Mouse (Mus musculus): ENCODE results near the gene Ipo11. TPM values are rescaled to one million over a fixed set of nuclear protein-coding genes. Genes with fewer than 3 reads are reported as not detected.

Gene Ipo11
- polyA plus RNA-seq, 1 experiment from 2014 or later, result 41.1 TPM

GRCm38 (mm10) chr13:106819749-106820148 is 117.0 kb downstream of the Ipo11 start:
- WGBS, result 93% methylated on average over 4 of the region's 4 CpGs
- Histone ChIP-seq H3K27ac (ENCODE audit: low read length) (no peak overlapping the region), H3K4me2 (ENCODE audit: low read length) (no peak overlapping the region), H3K27me3 (ENCODE audit: control insufficient read depth, insufficient read depth, low read depth, low read length) (no peaks in the 10 kb centered on the region), H3K36me3 (ENCODE audit: control insufficient read depth, insufficient read depth, low read length) (no peaks in the 10 kb centered on the region), H3K9me3 (replicated peaks; ENCODE audit: control insufficient read depth, low read length, poor library complexity, severe bottlenecking) (no peaks in the 10 kb centered on the region), H3K4me1 (ENCODE audit: control insufficient read depth, insufficient read depth, low read length) (no peaks in the 10 kb centered on the region), H3K4me3 (ENCODE audit: low read depth, low read length) (no peak overlapping the region), H3K9ac (ENCODE audit: low read depth, low read length) (no peak overlapping the region)
- no peak for ATAC-seq

GRCm38 (mm10) chr13:106817066-106817465 is 119.7 kb downstream of the Ipo11 start:
- Histone ChIP-seq H3K36me3 (ENCODE audit: control insufficient read depth, insufficient read depth, low read length) (no peaks in the 10 kb centered on the region), H3K4me3 (ENCODE audit: low read depth, low read length) (no peak overlapping the region), H3K4me2 (ENCODE audit: low read length) (no peak overlapping the region), H3K4me1 (ENCODE audit: control insufficient read depth, insufficient read depth, low read length) (no peaks in the 10 kb centered on the region), H3K9ac (ENCODE audit: low read depth, low read length) (no peak overlapping the region), H3K27me3 (ENCODE audit: control insufficient read depth, insufficient read depth, low read depth, low read length) (no peaks in the 10 kb centered on the region), H3K27ac (ENCODE audit: low read length) (no peak overlapping the region), H3K9me3 (replicated peaks; ENCODE audit: control insufficient read depth, low read length, poor library complexity, severe bottlenecking) (no peaks in the 10 kb centered on the region)
- 88% methylated on average over 5 of the region's 5 CpGs for WGBS
- no peak for ATAC-seq

GRCm38 (mm10) chr13:106813519-106813918 is 123.2 kb downstream of the Ipo11 start:
- WGBS, result 96% methylated on average over 4 of the region's 4 CpGs
- no peaks in the 10 kb centered on the region for H3K9me3 ChIP-seq (replicated peaks; ENCODE audit: control insufficient read depth, low read length, poor library complexity, severe bottlenecking)
- no peak for ATAC-seq
- H3K4me2 ChIP-seq (ENCODE audit: low read length), result no peak overlapping the region
- no peak overlapping the region for H3K27ac ChIP-seq (ENCODE audit: low read length)
- H3K4me1 ChIP-seq (ENCODE audit: control insufficient read depth, insufficient read depth, low read length), result no peaks in the 10 kb centered on the region
- 0 out of 2 replicates have a peak, but pooled peaks cover 5% of the 10 kb centered on the region for H3K36me3 ChIP-seq (ENCODE audit: control insufficient read depth, insufficient read depth, low read length)
- no peak overlapping the region for H3K4me3 ChIP-seq (ENCODE audit: low read depth, low read length)
- H3K9ac ChIP-seq (ENCODE audit: low read depth, low read length), result no peak overlapping the region
- no peaks in the 10 kb centered on the region for H3K27me3 ChIP-seq (ENCODE audit: control insufficient read depth, insufficient read depth, low read depth, low read length)

- no peak overlapping the region for H3K27ac ChIP-seq (ENCODE audit: low read length)
- no peaks in the 10 kb centered on the region for H3K4me1 ChIP-seq (ENCODE audit: control insufficient read depth, insufficient read depth, low read length)
- no peaks in the 10 kb centered on the region for H3K27me3 ChIP-seq (ENCODE audit: control insufficient read depth, insufficient read depth, low read depth, low read length)
- 0 out of 2 replicates have a peak, but pooled peaks cover 5% of the 10 kb centered on the region for H3K36me3 ChIP-seq (ENCODE audit: control insufficient read depth, insufficient read depth, low read length)
- no peak overlapping the region for H3K9ac ChIP-seq (ENCODE audit: low read depth, low read length)
- no peaks in the 10 kb centered on the region for H3K9me3 ChIP-seq (replicated peaks; ENCODE audit: control insufficient read depth, low read length, poor library complexity, severe bottlenecking)
- H3K4me3 ChIP-seq (ENCODE audit: low read depth, low read length), result no peak overlapping the region
- WGBS, result 83% methylated on average over 9 of the region's 9 CpGs
- no peak overlapping the region for H3K4me2 ChIP-seq (ENCODE audit: low read length)
- ATAC-seq, result no peak
Observed at GRCm38 (mm10) chr13:106813087-106813486, 123.7 kb downstream of the Ipo11 start.

GRCm38 (mm10) chr13:106810156-106810555 is 126.6 kb downstream of the Ipo11 start:
- no peak for ATAC-seq
- 96% methylated on average over 7 of the region's 7 CpGs for WGBS
- H3K4me1 ChIP-seq (ENCODE audit: control insufficient read depth, insufficient read depth, low read length), result no peaks in the 10 kb centered on the region
- H3K4me3 ChIP-seq (ENCODE audit: low read depth, low read length), result no peak overlapping the region
- no peak overlapping the region for H3K9ac ChIP-seq (ENCODE audit: low read depth, low read length)
- H3K4me2 ChIP-seq (ENCODE audit: low read length), result no peak overlapping the region
- no peaks in the 10 kb centered on the region for H3K9me3 ChIP-seq (replicated peaks; ENCODE audit: control insufficient read depth, low read length, poor library complexity, severe bottlenecking)
- H3K36me3 ChIP-seq (ENCODE audit: control insufficient read depth, insufficient read depth, low read length), result 0 out of 2 replicates have a peak, but pooled peaks cover 5% of the 10 kb centered on the region
- H3K27me3 ChIP-seq (ENCODE audit: control insufficient read depth, insufficient read depth, low read depth, low read length), result no peaks in the 10 kb centered on the region
- no peak overlapping the region for H3K27ac ChIP-seq (ENCODE audit: low read length)

GRCm38 (mm10) chr13:106808821-106809220 is 127.9 kb downstream of the Ipo11 start:
- H3K27me3 ChIP-seq (ENCODE audit: control insufficient read depth, insufficient read depth, low read depth, low read length), result no peaks in the 10 kb centered on the region
- no peaks in the 10 kb centered on the region for H3K4me1 ChIP-seq (ENCODE audit: control insufficient read depth, insufficient read depth, low read length)
- WGBS, result 85% methylated on average over 6 of the region's 6 CpGs
- no peak overlapping the region for H3K4me3 ChIP-seq (ENCODE audit: low read depth, low read length)
- no peak overlapping the region for H3K9ac ChIP-seq (ENCODE audit: low read depth, low read length)
- no peak overlapping the region for H3K27ac ChIP-seq (ENCODE audit: low read length)
- no peak for ATAC-seq
- H3K9me3 ChIP-seq (replicated peaks; ENCODE audit: control insufficient read depth, low read length, poor library complexity, severe bottlenecking), result no peaks in the 10 kb centered on the region
- 0 out of 2 replicates have a peak, but pooled peaks cover 5% of the 10 kb centered on the region for H3K36me3 ChIP-seq (ENCODE audit: control insufficient read depth, insufficient read depth, low read length)
- H3K4me2 ChIP-seq (ENCODE audit: low read length), result no peak overlapping the region

- H3K27me3 ChIP-seq (ENCODE audit: control insufficient read depth, insufficient read depth, low read depth, low read length), result no peaks in the 10 kb centered on the region
- no peaks in the 10 kb centered on the region for H3K9me3 ChIP-seq (replicated peaks; ENCODE audit: control insufficient read depth, low read length, poor library complexity, severe bottlenecking)
- H3K27ac ChIP-seq (ENCODE audit: low read length), result no peak overlapping the region
- 98% methylated on average over 2 of the region's 2 CpGs for WGBS
- no peak for ATAC-seq
- H3K36me3 ChIP-seq (ENCODE audit: control insufficient read depth, insufficient read depth, low read length), result 0 out of 2 replicates have a peak, but pooled peaks cover 8% of the 10 kb centered on the region
- H3K4me3 ChIP-seq (ENCODE audit: low read depth, low read length), result no peak overlapping the region
- no peak overlapping the region for H3K9ac ChIP-seq (ENCODE audit: low read depth, low read length)
- H3K4me1 ChIP-seq (ENCODE audit: control insufficient read depth, insufficient read depth, low read length), result no peaks in the 10 kb centered on the region
- H3K4me2 ChIP-seq (ENCODE audit: low read length), result no peak overlapping the region
Observed at GRCm38 (mm10) chr13:106808315-106808714, 128.4 kb downstream of the Ipo11 start.

- ATAC-seq, result no peak
- Histone ChIP-seq H3K4me3 (ENCODE audit: low read depth, low read length) (no peak overlapping the region), H3K27ac (ENCODE audit: low read length) (no peak overlapping the region), H3K9me3 (replicated peaks; ENCODE audit: control insufficient read depth, low read length, poor library complexity, severe bottlenecking) (no peaks in the 10 kb centered on the region), H3K4me1 (ENCODE audit: control insufficient read depth, insufficient read depth, low read length) (no peaks in the 10 kb centered on the region), H3K36me3 (ENCODE audit: control insufficient read depth, insufficient read depth, low read length) (0 out of 2 replicates have a peak, but pooled peaks cover 8% of the 10 kb centered on the region), H3K9ac (ENCODE audit: low read depth, low read length) (no peak overlapping the region), H3K4me2 (ENCODE audit: low read length) (no peak overlapping the region), H3K27me3 (ENCODE audit: control insufficient read depth, insufficient read depth, low read depth, low read length) (no peaks in the 10 kb centered on the region)
- WGBS, result 82% methylated on average over 5 of the region's 5 CpGs
Observed at GRCm38 (mm10) chr13:106807303-106807702, 129.5 kb downstream of the Ipo11 start.

- ATAC-seq, result no peak
Observed at GRCm38 (mm10) chr13:106805146-106805545, 131.6 kb downstream of the Ipo11 start.

More at GRCm38 (mm10) chr13:106805146-106805545, 131.6 kb downstream of the Ipo11 start:
- Histone ChIP-seq H3K4me2 (ENCODE audit: low read length) (no peak overlapping the region), H3K9ac (ENCODE audit: low read depth, low read length) (no peak overlapping the region), H3K36me3 (ENCODE audit: control insufficient read depth, insufficient read depth, low read length) (0 out of 2 replicates have a peak, but pooled peaks cover 8% of the 10 kb centered on the region), H3K27ac (ENCODE audit: low read length) (no peak overlapping the region), H3K4me1 (ENCODE audit: control insufficient read depth, insufficient read depth, low read length) (no peaks in the 10 kb centered on the region), H3K4me3 (ENCODE audit: low read depth, low read length) (no peak overlapping the region), H3K27me3 (ENCODE audit: control insufficient read depth, insufficient read depth, low read depth, low read length) (no peaks in the 10 kb centered on the region), H3K9me3 (replicated peaks; ENCODE audit: control insufficient read depth, low read length, poor library complexity, severe bottlenecking) (no peaks in the 10 kb centered on the region)
- 85% methylated on average over 5 of the region's 5 CpGs for WGBS

Data from midbrain, embryonic 16.5 days (tissue).